Mouse (Mus musculus) liver, embryonic 11.5 days (tissue): ENCODE measurements around the gene Spem2. TPM values are rescaled to one million over a fixed set of nuclear protein-coding genes. Genes with fewer than 3 reads are reported as not detected.
A peak's percentile ranks its signal among the peaks of the same experiment; 100 is the strongest.

Source experiments
- ATAC-seq: fragments of 200-750 bp; cut with Nextera tagmentation; replicated peaks from 2 replicates; pipeline ENCODE4 v1.8.0; 2017; ENCODE audit warnings: moderate number of reproducible peaks, mild to moderate bottlenecking, moderate TSS enrichment, moderate library complexity; ENCODE audit not compliant: low FRiP score
- DNase-seq: peaks from one replicate; pipeline ENCODE4 v3.0.0-alpha.2; 2017; ENCODE audit warnings: low spot score
- H3K27ac ChIP-seq: fragments of 300-500 bp; sonication (generic); 2 replicates; pipeline ENCODE4 v1.5.1; 2014; ENCODE audit warnings: mild to moderate bottlenecking, low read depth, low read length, control low read depth
- H3K27me3 ChIP-seq: fragments of 300-500 bp; sonication (generic); replicated peaks from 2 replicates; pipeline ENCODE4 v1.6.1; 2014; ENCODE audit warnings: low read length, mixed read lengths; ENCODE audit not compliant: control insufficient read depth, insufficient read depth
- H3K36me3 ChIP-seq: fragments of 300-500 bp; sonication (generic); 2 replicates; pipeline ENCODE4 v1.6.1; 2014; ENCODE audit warnings: mild to moderate bottlenecking, low read length, moderate library complexity, mixed read lengths; ENCODE audit not compliant: control insufficient read depth, insufficient read depth
- H3K4me1 ChIP-seq: fragments of 300-500 bp; sonication (generic); replicated peaks from 2 replicates; pipeline ENCODE4 v1.6.1; 2014; ENCODE audit warnings: low read length, mixed read lengths; ENCODE audit not compliant: control insufficient read depth, insufficient read depth
- H3K4me2 ChIP-seq: fragments of 300-500 bp; sonication (generic); 2 replicates; pipeline ENCODE4 v1.6.1; 2014; ENCODE audit warnings: mild to moderate bottlenecking, control low read depth, moderate library complexity
- H3K4me3 ChIP-seq: fragments of 300-500 bp; sonication (generic); 2 replicates; pipeline ENCODE4 v1.5.1; 2014; ENCODE audit warnings: low read depth, low read length, control low read depth
- H3K9ac ChIP-seq: fragments of 300-500 bp; sonication (generic); 2 replicates; pipeline ENCODE4 v1.6.1; 2014; ENCODE audit warnings: low read depth, low read length, control low read depth
- H3K9me3 ChIP-seq: fragments of 300-500 bp; sonication (generic); 2 replicates; pipeline ENCODE4 v1.6.1; 2016; ENCODE audit warnings: low read length, inconsistent platforms, mixed read lengths; ENCODE audit not compliant: control insufficient read depth
- WGBS: fragments of 180-500 bp; shearing (Covaris S2); extraction: QIAGEN DNeasy Blood & Tissue Kit; methylation state at CpG from one replicate; pipeline ENCODE4 v1.1.7; 2014; 5-methylcytosine and 5-hydroxymethylcytosine counted together
- polyA plus RNA-seq: library from polyadenylated mRNA; unstranded; fragments of >200 nt; fragmentation: Nextera tagmentation; extraction: Ambion mirVana; gene quantifications from 2 replicates; pipeline ENCODE4 v1.2.1, GENCODE M21; 2014

Gene Spem2
- polyA plus RNA-seq, 1 experiment from 2014 or later: not detected

DNA sequence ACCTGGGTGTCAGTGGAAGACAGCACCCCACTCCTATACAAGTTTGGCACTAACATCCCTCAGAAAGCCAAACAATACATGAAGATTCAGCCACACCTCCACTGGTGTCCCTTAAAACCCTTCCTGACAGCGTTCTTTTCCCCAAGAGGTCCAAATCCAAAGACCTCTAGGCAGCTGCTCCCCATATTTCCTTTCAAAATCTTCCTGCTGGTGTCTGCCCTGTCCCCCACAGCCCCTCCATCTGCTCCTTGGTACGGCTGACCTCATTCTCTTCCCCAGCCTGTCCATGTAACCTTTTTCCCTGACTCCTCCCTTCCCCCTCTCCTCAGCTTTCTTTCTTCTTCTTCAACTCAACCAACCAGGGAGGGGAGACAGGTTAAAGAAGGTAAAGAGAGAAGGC lies 5.2 kb upstream of the Spem2 start:
- H3K27me3 ChIP-seq: no peaks in the 10 kb centered on the region; the same call in 1 of the 2 replicates
- H3K9ac ChIP-seq: no peak overlapping the region
- 67% methylated on average over 2 of the region's 2 CpGs for WGBS
- ATAC-seq (no peak), DNase-seq (no peak)
- H3K27ac ChIP-seq: no peak overlapping the region
- H3K9me3 ChIP-seq: no peaks in the 10 kb centered on the region
- peaks cover 14% of the 10 kb centered on the region for H3K36me3 ChIP-seq
- H3K4me2 ChIP-seq: no peak overlapping the region
- H3K4me3 ChIP-seq: no peak overlapping the region
- no peaks in the 10 kb centered on the region for H3K4me1 ChIP-seq

DNA sequence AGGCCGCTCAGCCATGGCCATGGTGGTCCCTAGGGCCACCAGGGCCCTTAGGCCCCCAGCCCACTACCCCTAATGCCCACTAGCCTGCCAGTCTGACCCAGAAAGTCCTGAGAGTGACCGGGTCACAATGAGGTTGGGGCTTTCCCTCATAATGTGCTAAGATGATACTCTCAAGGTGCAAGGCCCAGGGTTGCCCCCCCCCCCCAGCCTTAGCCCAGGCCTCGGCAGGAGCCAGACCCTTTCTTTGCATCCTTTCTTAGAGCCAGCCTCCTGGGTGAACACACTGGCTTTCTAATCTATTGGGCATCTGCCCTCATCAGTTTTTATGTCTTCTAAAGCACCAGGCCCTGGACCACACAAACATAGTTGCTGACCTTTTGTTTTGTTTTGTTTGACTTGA lies 3.8 kb upstream of the Spem2 start, which contains the start of gene Spem1:
TSS of gene Spem1 (minus strand) at position 101 of the 400 bp plus-strand sequence.
- no peaks in the 10 kb centered on the region for H3K9me3 ChIP-seq
- peaks cover 6% of the 10 kb centered on the region; the same call in 1 of the 2 replicates for H3K36me3 ChIP-seq
- 79% methylated on average over 3 of the region's 3 CpGs for WGBS
- ATAC-seq (no peak), DNase-seq (no peak)
- H3K27me3 ChIP-seq: no peaks in the 10 kb centered on the region; the same call in none of the 2 replicates
- H3K4me1 ChIP-seq: no peaks in the 10 kb centered on the region
- no peak within 1 kb of the TSS for H3K27ac ChIP-seq
- H3K4me3 ChIP-seq: no peak within 1 kb of the TSS
- H3K4me2 ChIP-seq: no peak within 1 kb of the TSS
- no peak within 1 kb of the TSS for H3K9ac ChIP-seq

DNA sequence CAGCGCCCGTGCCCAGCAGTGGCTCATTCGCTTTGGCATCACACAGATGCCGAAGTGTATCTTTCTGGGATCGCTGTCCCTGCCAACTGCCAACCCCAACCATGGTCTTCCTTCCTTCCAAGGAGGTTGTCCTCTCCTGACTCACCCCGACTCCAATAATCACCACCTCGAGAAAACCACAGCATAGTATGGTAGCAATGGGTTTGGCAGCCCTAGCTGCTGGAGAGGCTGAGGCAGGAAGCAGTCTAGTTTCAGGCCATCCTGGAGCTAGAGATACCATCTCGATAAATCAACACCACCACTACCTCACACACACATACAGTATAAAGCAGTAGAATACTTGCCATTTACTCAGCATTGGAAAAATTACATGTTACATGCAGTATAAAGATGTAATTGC lies 606 bp upstream of the Spem2 start:
- peaks cover 3% of the 10 kb centered on the region for H3K27me3 ChIP-seq
- 76% methylated on average over 8 of the region's 8 CpGs for WGBS
- no peak overlapping the region for H3K27ac ChIP-seq
- no peak overlapping the region for H3K4me3 ChIP-seq
- no peak for DNase-seq
- no peak overlapping the region for H3K4me2 ChIP-seq
- H3K9me3 ChIP-seq: no peaks in the 10 kb centered on the region
- ATAC-seq: no peak
- no peak overlapping the region for H3K9ac ChIP-seq
- no peaks in the 10 kb centered on the region for H3K4me1 ChIP-seq
- no peaks in the 10 kb centered on the region for H3K36me3 ChIP-seq

DNA sequence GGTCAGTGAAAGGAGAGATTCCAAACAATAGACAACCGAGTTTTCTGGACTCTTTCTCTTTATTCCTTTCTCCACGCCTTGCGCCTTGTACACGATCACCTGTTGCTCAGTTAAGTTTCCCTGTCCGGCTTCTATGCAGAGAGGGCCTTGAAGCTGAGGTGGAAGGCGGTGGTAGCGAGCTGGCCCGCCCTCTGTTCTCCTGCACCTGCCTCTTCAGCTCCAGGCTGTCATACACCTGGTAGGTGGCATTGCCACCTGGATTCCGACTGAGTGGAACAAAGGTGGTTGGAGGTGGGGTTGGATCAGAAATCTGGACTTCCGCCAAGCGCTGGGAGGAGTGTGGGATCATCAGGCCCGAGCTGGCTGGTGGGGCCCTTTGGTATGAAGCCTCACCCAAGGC lies 1.7 kb downstream of the Spem2 start:
- no peaks in the 10 kb centered on the region for H3K36me3 ChIP-seq
- no peak overlapping the region for H3K4me3 ChIP-seq
- peaks cover 3% of the 10 kb centered on the region for H3K27me3 ChIP-seq
- H3K9ac ChIP-seq: no peak overlapping the region
- WGBS: 84% methylated on average over 12 of the region's 12 CpGs
- ATAC-seq (no peak), DNase-seq (no peak)
- H3K4me1 ChIP-seq: no peaks in the 10 kb centered on the region
- H3K9me3 ChIP-seq: no peaks in the 10 kb centered on the region
- no peak overlapping the region for H3K4me2 ChIP-seq
- H3K27ac ChIP-seq: no peak overlapping the region

DNA sequence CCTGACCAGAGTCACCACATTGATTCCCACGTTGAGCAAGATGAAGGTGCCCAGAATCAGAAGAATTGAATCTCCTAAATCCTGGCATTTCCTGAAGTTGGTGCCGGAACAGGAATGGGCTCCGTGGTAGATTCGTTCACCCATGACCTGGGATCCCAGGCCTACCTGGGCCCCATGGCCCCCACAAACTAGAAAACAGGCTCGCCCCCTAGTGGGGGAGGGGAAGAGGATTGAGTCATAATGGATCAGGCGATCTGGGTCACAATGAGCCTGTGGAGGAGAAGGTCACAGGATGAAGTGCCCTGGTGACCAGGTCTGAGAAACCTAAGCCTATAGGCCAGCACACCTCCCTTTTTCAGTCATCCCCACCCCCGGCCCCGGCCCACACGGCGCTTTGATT lies 3.1 kb downstream of the Spem2 start, which contains the start of gene Gm39566:
TSS of gene Gm39566 (minus strand) at position 144 of the 400 bp plus-strand sequence.
- Histone ChIP-seq H3K27me3 (peaks cover 3% of the 10 kb centered on the region), H3K27ac (no peak within 1 kb of the TSS), H3K9me3 (no peaks in the 10 kb centered on the region), H3K4me1 (no peaks in the 10 kb centered on the region), H3K4me2 (no peak within 1 kb of the TSS), H3K9ac (no peak within 1 kb of the TSS), H3K36me3 (no peaks in the 10 kb centered on the region), H3K4me3 (no peak within 1 kb of the TSS)
- no peak for DNase-seq
- ATAC-seq: no peak
- 53% methylated on average over 10 of the region's 10 CpGs for WGBS

DNA sequence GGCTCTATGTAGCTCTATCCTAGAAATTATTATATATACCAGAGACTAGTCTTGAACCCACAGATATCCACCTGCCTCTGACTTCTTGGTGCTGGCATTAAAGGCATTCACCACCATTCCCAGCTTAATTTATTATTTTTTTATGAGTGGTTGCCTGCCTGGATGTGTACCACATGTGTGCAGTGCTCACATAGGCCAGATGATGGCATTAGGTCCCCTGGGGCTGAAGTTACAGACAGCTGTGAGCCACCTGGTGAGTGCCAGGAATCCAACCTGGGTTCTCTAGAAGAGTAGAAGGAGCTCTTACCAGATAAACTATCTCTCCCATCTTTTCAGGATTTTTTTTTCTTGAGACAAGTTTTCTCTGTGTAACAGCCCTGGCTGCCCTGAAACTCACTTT lies 8.0 kb downstream of the Spem2 start:
- no peak overlapping the region for H3K4me3 ChIP-seq

DNA sequence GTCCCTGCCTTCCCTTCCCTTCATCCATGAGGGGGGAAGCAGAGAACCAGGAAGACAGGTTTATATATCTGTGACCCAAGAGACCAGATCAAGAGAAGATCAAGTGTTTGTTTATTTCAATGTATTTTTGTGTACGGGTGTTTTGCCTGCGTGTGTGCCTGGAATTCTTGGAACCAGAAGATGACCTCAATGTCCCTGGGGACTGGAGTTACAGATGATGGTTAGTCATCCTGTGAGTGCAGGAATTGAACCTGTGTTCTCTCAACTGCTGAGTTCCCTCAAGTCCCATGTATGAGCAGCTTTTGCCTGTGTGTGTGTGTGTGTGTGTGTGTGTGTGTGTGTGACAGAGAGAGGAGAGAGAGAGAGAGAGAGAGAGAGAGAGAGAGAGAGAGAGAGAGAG lies 10.6 kb downstream of the Spem2 start:
- Histone ChIP-seq H3K4me3 (no peak overlapping the region), H3K27me3 (peaks cover 35% of the 10 kb centered on the region), H3K9me3 (no peaks in the 10 kb centered on the region), H3K36me3 (no peaks in the 10 kb centered on the region), H3K9ac (no peak overlapping the region), H3K4me1 (peaks cover 24% of the 10 kb centered on the region), H3K4me2 (no peak overlapping the region), H3K27ac (no peak overlapping the region)
- DNase-seq: no peak
- no peak for ATAC-seq
- 88% methylated on average over 2 of the region's 2 CpGs for WGBS

More for the DNA sequence above, 8.0 kb downstream of the Spem2 start:
- Histone ChIP-seq H3K27me3 (peaks cover 8% of the 10 kb centered on the region), H3K9me3 (no peaks in the 10 kb centered on the region), H3K27ac (no peak overlapping the region), H3K36me3 (no peaks in the 10 kb centered on the region), H3K4me2 (no peak overlapping the region), H3K9ac (no peak overlapping the region), H3K4me1 (no peaks in the 10 kb centered on the region)
- ATAC-seq (no peak), DNase-seq (no peak)

DNA sequence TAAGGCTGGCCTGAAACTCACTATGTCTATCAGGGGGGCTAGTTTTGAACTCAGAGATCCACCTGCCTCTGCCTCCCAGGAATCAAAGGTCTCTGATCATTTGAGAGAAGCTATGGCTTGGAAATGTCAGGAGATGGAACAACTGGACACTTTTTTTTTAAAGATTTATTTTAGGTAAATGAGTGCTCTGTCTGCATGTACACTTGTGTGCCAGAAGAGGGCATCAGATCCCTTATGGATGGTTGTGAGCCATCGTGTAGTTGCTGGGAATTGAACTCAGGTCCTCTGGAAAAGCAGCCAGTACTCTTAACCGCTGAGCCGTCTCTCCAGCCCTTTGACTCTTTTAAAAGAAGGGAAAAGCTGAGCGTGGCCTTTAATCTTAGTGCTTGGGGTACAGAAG lies 11.9 kb downstream of the Spem2 start:
- H3K4me1 ChIP-seq: peaks cover 33% of the 10 kb centered on the region
- H3K27me3 ChIP-seq: peaks cover 47% of the 10 kb centered on the region
- no peak overlapping the region for H3K4me3 ChIP-seq
- ATAC-seq: no peak
- 71% methylated on average over 4 of the region's 4 CpGs for WGBS
- no peak for DNase-seq
- H3K9ac ChIP-seq: no peak overlapping the region
- no peaks in the 10 kb centered on the region for H3K36me3 ChIP-seq
- no peak overlapping the region for H3K4me2 ChIP-seq
- H3K9me3 ChIP-seq: no peaks in the 10 kb centered on the region
- no peak overlapping the region for H3K27ac ChIP-seq

DNA sequence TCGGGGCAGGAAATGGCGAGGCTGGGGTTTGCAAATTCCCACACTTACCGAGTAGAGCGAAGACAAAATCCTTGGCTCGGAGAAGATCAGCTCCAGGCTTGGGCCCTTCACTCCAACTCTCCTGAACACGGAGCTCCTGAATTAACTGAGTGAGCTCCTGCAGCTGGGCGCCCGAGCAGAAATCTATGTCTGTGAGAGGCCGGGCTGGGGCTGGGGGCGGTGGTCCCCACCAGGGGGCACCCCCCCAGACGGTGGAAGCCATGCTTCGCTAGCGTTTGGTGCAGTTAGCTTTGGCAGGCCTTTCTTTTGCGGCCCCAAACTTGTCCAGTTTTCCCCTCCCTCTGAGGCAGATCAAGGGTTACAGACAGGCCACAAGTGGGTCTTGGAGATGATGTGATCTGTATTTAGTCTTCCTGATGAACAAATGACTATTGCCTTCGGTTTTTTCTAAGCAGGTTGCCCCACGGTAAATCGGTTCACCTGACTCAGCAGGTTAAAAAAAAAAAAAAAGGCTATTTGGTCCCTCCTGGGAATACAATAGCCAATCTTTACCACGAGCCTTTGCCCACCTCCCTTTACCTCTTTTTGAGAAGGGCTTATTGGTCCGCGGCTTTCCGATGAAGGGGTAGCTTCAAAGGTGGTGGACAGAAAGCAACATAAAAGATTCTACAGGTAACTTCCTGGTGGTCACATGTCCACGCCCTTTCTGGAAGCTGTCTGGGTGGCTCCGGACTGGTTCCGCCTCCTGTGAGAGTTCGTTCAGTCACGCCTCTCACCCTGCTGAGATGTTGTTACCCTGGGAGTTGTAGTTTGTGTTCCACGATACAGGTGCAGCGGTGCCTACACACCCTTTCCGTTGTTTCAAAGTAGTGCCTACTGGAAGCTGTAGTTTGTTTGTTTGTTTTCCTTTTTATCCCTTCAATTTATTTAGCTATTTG lies 13.0 kb downstream of the Spem2 start, which contains the start of gene Tmem102:
TSS of gene Tmem102 (minus strand) at position 653 of the 938 bp plus-strand sequence.
- Histone ChIP-seq H3K4me2 (peak within 1 kb of the TSS; percentile 94), H3K27ac (no peak within 1 kb of the TSS), H3K4me1 (peaks cover 41% of the 10 kb centered on the region), H3K27me3 (peaks cover 59% of the 10 kb centered on the region), H3K9ac (peak within 1 kb of the TSS; percentile 25; the same call in 1 of the 2 replicates), H3K9me3 (no peaks in the 10 kb centered on the region), H3K4me3 (peak within 1 kb of the TSS; percentile 58), H3K36me3 (no peaks in the 10 kb centered on the region)
- WGBS: 14% methylated on average over 29 of the region's 29 CpGs
- ATAC-seq: no peak
- DNase-seq: no peak
